Mouse (Mus musculus) midbrain, embryonic 11.5 days (tissue): ENCODE results near the gene Rai14. TPM values are rescaled to one million over a fixed set of nuclear protein-coding genes. Genes with fewer than 3 reads are reported as not detected.

ENCODE experiments used
- ATAC-seq: fragments of 200-750 bp; cut with Nextera tagmentation; 2 replicates; pipeline ENCODE4 v1.8.0; 2017; ENCODE audit warnings: moderate TSS enrichment, moderate library complexity; ENCODE audit not compliant: low FRiP score
- DNase-seq: peaks from one replicate; pipeline ENCODE4 v3.0.0; 2015; ENCODE audit warnings: low spot score; ENCODE audit errors: missing footprints
- H3K27ac ChIP-seq: fragments of 300-500 bp; sonication (generic); 2 replicates; pipeline ENCODE4 v1.5.1; 2014; ENCODE audit warnings: low read depth, low read length
- H3K27me3 ChIP-seq: fragments of 300-500 bp; sonication (generic); 2 replicates; pipeline ENCODE4 v1.6.1; 2014; ENCODE audit warnings: mild to moderate bottlenecking, low read length, moderate library complexity, mixed read lengths; ENCODE audit not compliant: control insufficient read depth, insufficient read depth
- H3K36me3 ChIP-seq: fragments of 300-500 bp; sonication (generic); 2 replicates; pipeline ENCODE4 v1.6.1; 2014; ENCODE audit warnings: mild to moderate bottlenecking, low read length, moderate library complexity, mixed read lengths; ENCODE audit not compliant: control insufficient read depth, insufficient read depth
- H3K4me1 ChIP-seq: fragments of 300-500 bp; sonication (generic); 2 replicates; pipeline ENCODE4 v1.6.1; 2014; ENCODE audit warnings: low read length; ENCODE audit not compliant: control insufficient read depth, insufficient read depth
- H3K4me2 ChIP-seq: fragments of 300-500 bp; sonication (generic); 2 replicates; pipeline ENCODE4 v1.6.1; 2014; ENCODE audit warnings: mild to moderate bottlenecking, moderate library complexity
- H3K4me3 ChIP-seq: fragments of 300-500 bp; sonication (generic); 2 replicates; pipeline ENCODE4 v1.5.1; 2014; ENCODE audit warnings: low read depth, low read length
- H3K9ac ChIP-seq: fragments of 300-500 bp; sonication (generic); 2 replicates; pipeline ENCODE4 v1.6.1; 2014; ENCODE audit warnings: low read length
- H3K9me3 ChIP-seq: fragments of 300-500 bp; sonication (generic); 2 replicates; pipeline ENCODE4 v1.6.1; 2016; ENCODE audit warnings: low read length; ENCODE audit not compliant: control insufficient read depth
- WGBS: fragments of 180-500 bp; shearing (Covaris S2); extraction: QIAGEN DNeasy Blood & Tissue Kit; methylation state at CpG from one replicate; pipeline ENCODE4 v1.1.7; 2014; 5-methylcytosine and 5-hydroxymethylcytosine counted together
- polyA plus RNA-seq: library from polyadenylated mRNA; unstranded; fragments of >200 nt; fragmentation: Nextera tagmentation; extraction: Ambion mirVana; gene quantifications from 2 replicates; pipeline ENCODE4 v1.2.1, GENCODE M21; 2014

Gene Rai14
- polyA plus RNA-seq, 1 experiment from 2014 or later, result 74.7 TPM

DNA sequence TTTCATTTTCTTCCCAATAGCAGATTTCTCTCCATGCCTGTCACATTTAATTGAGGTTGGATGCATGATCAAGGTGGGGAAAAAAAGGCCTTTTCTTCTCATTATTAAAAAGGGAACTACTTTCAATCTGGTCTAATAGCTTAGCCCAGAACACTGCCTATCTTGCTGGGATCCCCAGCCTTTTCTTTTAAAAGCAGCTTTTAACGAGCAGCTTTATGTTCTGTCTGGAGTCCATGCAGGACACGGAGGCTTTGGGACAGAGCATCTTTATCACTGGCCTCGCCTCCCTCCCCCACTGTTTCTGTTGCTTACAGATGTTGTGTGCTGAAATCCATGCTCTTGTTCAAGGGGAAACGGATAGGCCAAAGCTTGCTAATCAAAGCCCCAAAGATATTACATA, 32.8 kb upstream of the Rai14 start:
- Histone ChIP-seq H3K27ac (peak overlapping the region; percentile 23; the same call in 1 of the 2 replicates), H3K4me3 (no peak overlapping the region), H3K9ac (no peak overlapping the region), H3K9me3 (no peaks in the 10 kb centered on the region), H3K4me1 (peaks cover 18% of the 10 kb centered on the region), H3K36me3 (no peaks in the 10 kb centered on the region), H3K27me3 (no peaks in the 10 kb centered on the region), H3K4me2 (no peak overlapping the region; the same call in 1 of the 2 replicates)
- peak; percentile 88 for ATAC-seq
- WGBS, result 17% methylated on average over 4 of the region's 4 CpGs
- peak; percentile 94 for DNase-seq

DNA sequence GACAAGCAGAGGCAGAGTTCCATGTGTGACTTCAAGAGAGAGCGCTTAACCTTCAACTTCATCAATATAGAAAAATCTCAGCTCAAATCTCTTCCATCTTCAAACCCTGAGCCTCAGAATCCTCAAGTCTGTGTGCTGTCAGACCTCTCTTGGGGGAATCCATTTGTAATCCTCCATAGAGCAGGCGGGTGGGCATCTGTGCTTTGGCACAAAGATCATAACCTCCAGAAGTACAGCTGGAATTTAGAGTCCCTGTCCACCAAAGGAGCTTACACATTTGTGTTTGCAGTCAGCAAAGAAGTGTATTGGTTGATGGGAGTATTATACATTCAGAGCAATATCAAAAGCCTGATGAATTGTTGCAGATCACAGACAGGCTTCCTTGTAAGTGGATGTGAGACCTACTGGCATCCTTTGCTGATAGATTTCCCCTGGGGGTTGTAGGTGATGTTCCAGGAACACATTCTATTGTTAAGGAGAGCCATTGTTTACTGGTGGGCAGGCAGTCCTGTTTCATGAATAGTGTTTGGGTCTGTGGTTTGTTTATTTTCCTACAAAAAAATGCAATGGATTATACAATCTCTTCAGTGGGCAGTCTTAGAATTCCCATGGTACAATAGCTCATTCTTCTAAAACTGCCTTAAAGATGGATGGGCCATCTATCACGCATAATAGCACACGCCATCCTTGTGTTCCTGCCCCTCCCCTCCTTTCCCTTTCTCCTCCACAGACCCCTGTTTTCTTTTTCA, 32.1 kb upstream of the Rai14 start:
- peak; percentile 84 for ATAC-seq

DNA sequence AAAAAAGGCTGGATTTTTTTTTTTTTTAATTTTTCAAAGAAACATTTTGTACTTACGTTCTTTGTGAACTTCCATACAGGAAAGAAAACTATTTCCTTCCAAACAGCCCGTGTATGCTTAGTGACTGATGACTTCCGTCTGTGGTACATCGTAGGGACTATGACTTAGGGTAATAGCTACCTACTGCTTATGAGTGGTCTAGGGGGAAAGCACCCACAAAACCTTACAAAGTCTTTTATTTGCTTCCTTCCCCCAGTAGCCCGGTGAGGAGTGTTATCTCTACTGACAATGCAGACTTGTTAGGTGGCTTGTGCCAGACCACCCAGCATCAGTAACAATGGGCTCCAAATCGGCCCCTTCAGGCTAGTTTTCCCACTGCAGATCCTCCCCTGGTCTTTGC, 28.0 kb upstream of the Rai14 start:
- H3K4me2 ChIP-seq, result no peak overlapping the region
- no peak for ATAC-seq
- H3K27ac ChIP-seq, result no peak overlapping the region

More for the DNA sequence above, 32.1 kb upstream of the Rai14 start:
- Histone ChIP-seq H3K4me2 (peak overlapping the region; percentile 19; the same call in 1 of the 2 replicates), H3K4me1 (peaks cover 18% of the 10 kb centered on the region), H3K36me3 (no peaks in the 10 kb centered on the region), H3K4me3 (no peak overlapping the region), H3K27me3 (no peaks in the 10 kb centered on the region), H3K9me3 (no peaks in the 10 kb centered on the region), H3K9ac (no peak overlapping the region), H3K27ac (peak overlapping the region; percentile 62)
- WGBS, result 36% methylated on average over 4 of the region's 4 CpGs
- peak; percentile 90 for DNase-seq

DNA sequence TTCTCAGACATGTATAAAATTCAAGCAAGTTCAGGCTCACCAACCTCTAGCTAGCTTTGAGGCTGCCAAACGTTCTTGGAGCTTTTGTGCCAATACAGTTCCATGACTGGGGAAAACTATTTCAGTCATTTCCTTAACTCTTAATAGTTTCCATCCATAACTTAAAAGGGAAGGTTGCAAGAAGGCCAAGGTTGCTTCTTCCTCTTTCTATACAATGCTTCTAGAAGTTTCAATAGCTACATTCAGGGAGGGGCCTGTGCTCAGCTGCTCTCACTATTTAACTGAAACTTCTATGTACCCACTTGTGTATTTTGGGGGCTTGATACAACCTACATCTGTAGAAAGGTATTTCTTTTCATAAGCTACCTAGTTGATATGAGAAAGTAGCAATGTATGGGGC, 24.9 kb upstream of the Rai14 start:
- WGBS, result 70% methylated on average over 1 of the region's 1 CpGs
- no peak overlapping the region for H3K4me3 ChIP-seq
- no peak for ATAC-seq
- no peaks in the 10 kb centered on the region for H3K36me3 ChIP-seq
- no peaks in the 10 kb centered on the region for H3K9me3 ChIP-seq
- no peaks in the 10 kb centered on the region for H3K27me3 ChIP-seq
- no peak for DNase-seq
- no peaks in the 10 kb centered on the region for H3K4me1 ChIP-seq
- no peak overlapping the region for H3K9ac ChIP-seq
- H3K4me2 ChIP-seq, result no peak overlapping the region
- no peak overlapping the region for H3K27ac ChIP-seq

More for the DNA sequence above, 28.0 kb upstream of the Rai14 start:
- no peak overlapping the region for H3K4me3 ChIP-seq
- DNase-seq, result no peak
- WGBS, result 76% methylated on average over 6 of the region's 6 CpGs
- H3K9ac ChIP-seq, result no peak overlapping the region
- H3K36me3 ChIP-seq, result no peaks in the 10 kb centered on the region
- no peaks in the 10 kb centered on the region for H3K9me3 ChIP-seq
- H3K27me3 ChIP-seq, result no peaks in the 10 kb centered on the region
- peaks cover 12% of the 10 kb centered on the region for H3K4me1 ChIP-seq

DNA sequence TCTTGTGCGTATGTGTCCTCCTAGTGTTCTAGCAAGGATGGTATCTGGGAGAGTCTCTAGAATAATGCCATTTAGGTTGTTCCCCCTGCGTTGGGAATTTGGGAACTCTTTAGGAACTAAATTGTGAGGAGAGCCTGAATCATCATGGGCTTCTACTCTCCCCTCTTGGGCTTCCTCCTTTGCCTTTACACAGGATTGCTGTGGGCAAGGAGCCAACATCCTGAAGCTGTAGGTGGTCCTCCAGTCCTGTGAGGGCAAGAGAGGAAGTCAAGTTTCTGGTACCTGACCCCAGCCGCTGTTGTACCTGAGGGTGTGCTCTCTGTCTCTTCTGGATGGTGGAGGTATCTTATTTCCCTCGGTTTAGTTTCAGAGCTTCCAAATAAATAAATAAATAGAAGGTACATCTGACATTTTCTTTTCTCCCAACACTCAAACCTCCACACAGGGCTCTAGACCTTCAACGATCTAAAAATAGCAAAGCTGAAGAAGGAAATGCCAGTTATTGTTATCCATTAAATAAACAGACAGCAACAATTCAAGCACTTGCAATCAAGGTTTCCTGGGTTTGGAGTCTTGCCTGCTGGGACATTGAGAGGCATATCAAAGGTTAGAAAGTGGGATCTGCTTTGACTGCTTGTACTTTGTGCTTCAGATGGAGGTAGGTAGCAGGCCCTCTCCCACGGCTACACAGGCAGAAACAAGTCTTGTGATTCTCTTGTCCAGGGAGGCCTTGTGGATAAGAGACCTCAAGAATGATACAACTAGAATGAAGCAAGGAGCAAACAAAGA, 24.1 kb upstream of the Rai14 start:
- H3K4me3 ChIP-seq, result no peak overlapping the region

DNA sequence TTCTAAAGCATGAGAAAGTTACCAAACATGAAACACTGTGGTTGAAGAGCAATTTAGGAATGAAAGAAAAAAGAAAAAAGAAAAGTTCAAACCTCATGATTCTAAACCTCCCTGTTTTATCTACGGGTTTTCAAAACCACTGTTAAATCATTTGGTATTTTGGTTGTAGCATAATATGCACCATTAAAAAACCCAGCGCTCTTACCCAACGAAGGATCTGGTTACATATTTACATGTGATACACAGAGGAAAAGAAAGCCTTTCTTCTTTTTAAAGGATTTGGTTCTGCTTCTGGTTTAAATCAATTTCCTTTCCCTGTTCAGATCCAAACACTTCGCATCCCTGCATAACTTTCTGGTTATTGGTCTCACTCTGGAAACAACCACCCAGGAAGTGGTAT, 21.5 kb upstream of the Rai14 start:
- WGBS, result 84% methylated on average over 4 of the region's 4 CpGs
- no peaks in the 10 kb centered on the region for H3K27me3 ChIP-seq
- H3K4me3 ChIP-seq, result no peak overlapping the region
- H3K36me3 ChIP-seq, result no peaks in the 10 kb centered on the region
- H3K9me3 ChIP-seq, result no peaks in the 10 kb centered on the region
- no peak overlapping the region for H3K27ac ChIP-seq
- DNase-seq, result no peak
- ATAC-seq, result no peak
- H3K9ac ChIP-seq, result no peak overlapping the region
- H3K4me2 ChIP-seq, result no peak overlapping the region
- no peaks in the 10 kb centered on the region for H3K4me1 ChIP-seq

More for the DNA sequence above, 24.1 kb upstream of the Rai14 start:
- Histone ChIP-seq H3K27ac (no peak overlapping the region), H3K36me3 (no peaks in the 10 kb centered on the region), H3K27me3 (no peaks in the 10 kb centered on the region), H3K9ac (no peak overlapping the region), H3K9me3 (no peaks in the 10 kb centered on the region), H3K4me1 (no peaks in the 10 kb centered on the region), H3K4me2 (no peak overlapping the region)
- DNase-seq, result no peak
- ATAC-seq, result no peak
- WGBS, result 82% methylated on average over 6 of the region's 6 CpGs

DNA sequence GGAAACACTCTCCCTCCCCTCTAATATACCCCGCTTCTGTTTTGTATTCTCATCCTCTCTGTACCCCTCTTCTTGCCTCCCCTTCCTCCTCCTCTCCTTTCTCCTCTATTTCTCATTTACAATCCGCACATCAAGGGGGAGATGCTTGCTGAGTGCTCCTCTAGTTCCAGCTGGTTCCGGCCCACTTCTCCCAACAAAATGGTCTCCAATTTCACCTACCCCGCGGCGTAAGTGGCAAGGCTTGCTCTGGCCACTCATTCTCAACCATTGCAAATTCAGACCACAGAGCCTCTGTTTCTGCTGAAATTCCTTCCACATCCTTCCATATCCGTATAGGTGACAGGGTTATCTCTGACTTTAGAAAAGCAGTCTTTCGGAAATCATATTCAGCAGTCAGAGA, 20.8 kb upstream of the Rai14 start:
- no peak for DNase-seq
- 88% methylated on average over 8 of the region's 8 CpGs for WGBS
- no peak overlapping the region for H3K4me2 ChIP-seq
- H3K9ac ChIP-seq, result no peak overlapping the region
- H3K4me3 ChIP-seq, result no peak overlapping the region
- H3K36me3 ChIP-seq, result no peaks in the 10 kb centered on the region
- H3K27me3 ChIP-seq, result no peaks in the 10 kb centered on the region
- no peaks in the 10 kb centered on the region for H3K4me1 ChIP-seq
- H3K9me3 ChIP-seq, result no peaks in the 10 kb centered on the region
- H3K27ac ChIP-seq, result no peak overlapping the region
- ATAC-seq, result no peak

DNA sequence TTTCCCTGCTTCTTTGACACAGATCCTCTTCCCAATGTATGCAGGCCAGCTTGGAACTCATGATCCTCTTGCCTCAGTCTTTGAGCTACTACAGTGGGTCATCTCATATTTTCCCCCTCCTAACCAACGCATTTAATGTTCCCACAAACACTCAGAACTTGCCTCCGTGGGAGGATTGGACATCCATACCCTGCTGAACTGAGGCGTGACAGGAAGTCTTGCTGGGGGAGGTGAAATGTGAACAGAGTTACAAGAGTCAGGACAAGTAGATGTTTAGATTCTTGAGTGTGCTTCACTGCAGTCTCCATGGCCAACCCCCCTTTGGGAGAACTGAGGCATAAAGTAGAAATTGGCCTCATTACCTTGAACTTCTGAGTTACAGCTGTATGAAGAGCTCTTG, 17.0 kb upstream of the Rai14 start:
- H3K4me2 ChIP-seq, result no peak overlapping the region
- 89% methylated on average over 3 of the region's 3 CpGs for WGBS
- no peaks in the 10 kb centered on the region for H3K4me1 ChIP-seq
- H3K9ac ChIP-seq, result no peak overlapping the region
- H3K4me3 ChIP-seq, result no peak overlapping the region
- no peak overlapping the region for H3K27ac ChIP-seq
- ATAC-seq, result no peak
- no peaks in the 10 kb centered on the region for H3K36me3 ChIP-seq
- no peak for DNase-seq
- H3K27me3 ChIP-seq, result no peaks in the 10 kb centered on the region
- no peaks in the 10 kb centered on the region for H3K9me3 ChIP-seq

DNA sequence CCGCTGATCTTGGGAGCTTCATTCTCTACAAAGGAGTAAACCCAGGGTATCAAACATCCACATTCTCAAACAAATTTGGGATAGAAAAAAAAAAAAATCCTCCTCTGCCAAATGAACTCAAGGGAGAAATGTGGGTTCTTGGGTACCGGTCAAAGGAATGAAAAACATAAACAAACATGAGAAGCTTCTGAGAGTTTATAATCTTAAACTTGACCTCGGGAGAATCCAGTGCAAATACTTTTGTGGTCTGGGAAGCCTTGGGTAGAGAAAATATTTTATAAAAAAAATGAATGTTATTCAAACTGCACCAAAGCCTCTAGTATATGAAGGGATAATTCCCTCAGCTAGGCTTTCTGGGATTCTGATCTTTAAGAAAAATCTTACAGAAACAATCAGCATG, 11.8 kb upstream of the Rai14 start:
- WGBS, result 76% methylated on average over 3 of the region's 3 CpGs
- H3K4me3 ChIP-seq, result no peak overlapping the region
- no peak overlapping the region for H3K4me2 ChIP-seq
- H3K4me1 ChIP-seq, result peaks cover 16% of the 10 kb centered on the region
- DNase-seq (no peak), ATAC-seq (no peak)
- no peak overlapping the region for H3K9ac ChIP-seq
- no peaks in the 10 kb centered on the region for H3K9me3 ChIP-seq
- no peaks in the 10 kb centered on the region for H3K36me3 ChIP-seq
- H3K27me3 ChIP-seq, result no peaks in the 10 kb centered on the region
- H3K27ac ChIP-seq, result no peak overlapping the region
